Mouse (Mus musculus) embryo, embryonic 10.5 days (tissue): ENCODE results near the gene Derl2.

Experiments used
- DNase-seq: peaks from one replicate; pipeline ENCODE4 v3.0.0-alpha.2; 2015; ENCODE audit warnings: low spot score

Gene Derl2

DNA sequence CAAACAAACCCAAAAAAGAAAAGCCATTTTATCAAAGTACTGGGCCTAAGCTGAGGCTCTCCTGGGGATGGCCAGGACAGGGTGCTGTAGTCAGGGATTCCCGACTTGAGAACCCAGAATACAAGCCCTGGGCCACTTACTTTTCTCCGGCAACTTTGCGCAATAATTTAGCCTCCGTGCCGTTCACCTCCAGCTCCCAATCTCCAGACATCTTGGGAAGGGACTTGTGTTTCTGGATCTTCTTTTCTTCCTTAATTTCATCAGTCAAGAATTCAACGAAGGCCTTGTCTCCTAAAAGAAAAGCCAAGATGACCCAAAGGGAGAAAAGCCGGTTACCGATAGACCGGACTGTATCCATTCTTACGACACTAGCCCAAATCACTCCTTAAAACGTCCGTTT is 37.6 kb downstream of the Derl2 start:
- peak; percentile 1 for DNase-seq

DNA sequence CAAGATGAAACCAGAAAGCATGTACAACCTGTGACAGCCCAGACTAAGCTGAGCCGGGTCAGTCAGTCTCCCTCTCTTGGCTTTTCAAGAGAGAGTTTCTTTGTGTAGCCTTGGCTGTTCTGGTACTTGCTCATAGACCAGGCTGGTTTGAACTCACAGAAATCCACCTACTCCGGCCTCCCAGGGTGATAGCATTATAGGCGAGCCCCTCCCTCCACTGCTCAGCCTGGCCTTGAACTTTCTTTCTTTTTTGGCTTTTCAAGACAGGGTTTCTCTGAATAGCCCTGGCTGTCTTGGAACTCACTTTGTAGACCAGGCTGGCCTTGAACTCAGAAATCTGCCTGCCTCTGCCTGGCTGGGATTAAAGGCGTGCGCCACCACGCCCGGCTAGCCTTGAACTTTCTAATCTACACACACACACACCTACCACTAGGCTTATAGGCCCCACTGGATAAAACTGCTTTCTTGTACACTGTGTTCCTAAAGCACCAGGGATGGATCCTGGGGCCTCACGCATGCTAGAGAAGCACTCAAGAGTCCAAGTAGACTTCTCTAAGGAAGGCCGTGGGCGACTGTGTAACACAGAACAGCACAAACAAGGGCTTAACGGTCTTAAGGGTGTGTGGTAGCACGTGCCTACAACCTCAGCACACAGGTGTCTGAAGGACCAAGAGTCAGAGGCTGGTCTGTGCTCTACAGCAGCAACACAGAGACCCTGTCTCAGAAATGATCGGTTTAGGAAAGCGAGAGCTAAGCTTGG is 38.7 kb downstream of the Derl2 start:
- no peak for DNase-seq

DNA sequence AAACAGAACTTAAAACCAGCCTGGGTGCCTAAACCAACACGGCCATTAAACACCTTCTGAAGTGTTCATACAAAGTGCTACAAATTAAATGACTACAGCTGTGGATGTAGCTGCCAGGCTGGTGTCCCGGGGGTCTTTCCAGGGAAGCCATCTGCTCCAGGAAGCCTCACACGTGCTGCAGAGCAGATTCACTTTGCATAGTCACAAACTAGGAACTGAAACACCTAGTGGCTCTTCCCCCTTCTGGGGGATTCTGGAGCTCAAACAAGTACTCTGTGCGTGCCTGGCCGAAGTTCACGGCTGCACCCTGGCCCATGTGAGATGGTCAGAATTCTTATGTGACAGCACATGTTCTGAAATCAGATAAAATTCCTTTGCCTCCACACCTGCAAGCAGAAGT is 39.4 kb downstream of the Derl2 start:
- DNase-seq = no peak

DNA sequence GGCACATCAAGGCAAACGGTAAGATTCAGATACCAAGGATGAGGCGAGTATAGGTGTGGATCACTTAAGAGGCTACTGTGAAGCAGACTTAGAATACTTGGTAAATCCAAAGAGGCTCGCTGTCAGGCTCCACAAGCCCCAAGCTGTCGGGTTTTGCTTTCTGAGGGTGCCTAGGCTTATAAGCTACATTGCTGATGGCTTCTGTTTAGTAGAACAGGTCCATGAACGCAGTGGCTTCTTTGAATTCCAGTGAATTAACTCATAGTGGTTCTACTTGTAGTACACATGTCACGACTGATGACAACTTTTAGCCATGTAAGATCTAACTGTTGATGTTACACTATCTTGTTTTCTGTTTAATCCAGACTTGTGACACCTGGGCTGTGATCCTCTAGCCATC is 42.3 kb downstream of the Derl2 start:
- DNase-seq = no peak

DNA sequence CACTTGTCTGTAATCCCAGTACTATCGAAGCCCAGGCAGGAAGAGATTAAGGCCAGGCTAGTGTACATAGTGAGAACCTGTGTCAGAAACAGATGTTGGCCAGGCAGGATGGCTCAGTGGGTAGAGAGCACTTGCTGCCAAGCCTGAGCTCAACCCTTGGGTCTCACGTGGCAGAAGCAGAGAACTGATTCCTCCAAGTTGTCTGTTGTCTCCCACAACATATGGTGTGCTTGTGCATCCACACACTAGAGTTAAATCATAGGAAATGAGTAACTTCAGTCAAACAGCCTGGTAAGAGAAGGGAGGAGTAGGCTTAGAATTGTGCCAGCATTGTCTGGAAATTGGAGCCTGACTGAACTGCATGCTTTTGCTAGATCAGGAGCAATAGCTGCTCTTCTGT is 44.4 kb downstream of the Derl2 start:
- DNase-seq = no peak

DNA sequence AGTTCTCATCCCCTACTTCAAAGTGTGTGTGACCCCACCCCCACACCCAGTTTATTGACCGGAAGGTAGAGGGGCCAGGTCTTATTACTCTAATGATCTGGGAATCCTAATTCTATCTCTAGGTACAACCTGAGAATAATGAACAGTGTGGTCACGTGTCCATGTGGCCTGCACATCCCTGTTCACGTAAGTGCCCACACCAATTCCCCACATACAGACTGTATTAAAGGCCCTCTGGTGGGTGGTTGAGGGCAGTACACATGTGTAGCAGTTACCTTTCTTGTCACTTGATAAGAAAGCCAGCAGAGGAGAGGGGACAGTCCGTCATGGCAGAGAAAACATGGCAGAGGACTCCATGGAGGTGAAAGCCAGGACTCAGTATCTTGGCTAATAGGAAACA is 45.7 kb downstream of the Derl2 start:
- DNase-seq = peak; percentile 50

DNA sequence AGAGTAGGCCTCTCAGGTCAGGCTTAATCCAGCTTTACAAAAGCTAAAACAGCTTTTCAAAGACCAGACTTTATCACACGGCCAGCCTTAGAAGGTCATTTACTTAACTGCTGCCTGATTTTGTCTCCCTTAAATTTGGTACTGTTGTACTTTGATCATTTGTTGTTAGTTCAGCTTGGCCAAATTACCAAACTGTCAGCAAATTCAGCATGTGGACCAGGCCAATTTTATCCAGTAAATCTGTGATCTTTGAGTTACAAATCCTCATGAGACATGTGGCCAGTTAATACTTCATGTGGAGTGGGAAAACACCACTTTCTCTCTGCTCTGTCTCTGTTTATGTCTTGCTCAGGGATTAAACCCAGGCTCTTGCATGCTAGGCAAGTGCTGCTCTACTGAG is 47.1 kb downstream of the Derl2 start:
- no peak for DNase-seq

DNA sequence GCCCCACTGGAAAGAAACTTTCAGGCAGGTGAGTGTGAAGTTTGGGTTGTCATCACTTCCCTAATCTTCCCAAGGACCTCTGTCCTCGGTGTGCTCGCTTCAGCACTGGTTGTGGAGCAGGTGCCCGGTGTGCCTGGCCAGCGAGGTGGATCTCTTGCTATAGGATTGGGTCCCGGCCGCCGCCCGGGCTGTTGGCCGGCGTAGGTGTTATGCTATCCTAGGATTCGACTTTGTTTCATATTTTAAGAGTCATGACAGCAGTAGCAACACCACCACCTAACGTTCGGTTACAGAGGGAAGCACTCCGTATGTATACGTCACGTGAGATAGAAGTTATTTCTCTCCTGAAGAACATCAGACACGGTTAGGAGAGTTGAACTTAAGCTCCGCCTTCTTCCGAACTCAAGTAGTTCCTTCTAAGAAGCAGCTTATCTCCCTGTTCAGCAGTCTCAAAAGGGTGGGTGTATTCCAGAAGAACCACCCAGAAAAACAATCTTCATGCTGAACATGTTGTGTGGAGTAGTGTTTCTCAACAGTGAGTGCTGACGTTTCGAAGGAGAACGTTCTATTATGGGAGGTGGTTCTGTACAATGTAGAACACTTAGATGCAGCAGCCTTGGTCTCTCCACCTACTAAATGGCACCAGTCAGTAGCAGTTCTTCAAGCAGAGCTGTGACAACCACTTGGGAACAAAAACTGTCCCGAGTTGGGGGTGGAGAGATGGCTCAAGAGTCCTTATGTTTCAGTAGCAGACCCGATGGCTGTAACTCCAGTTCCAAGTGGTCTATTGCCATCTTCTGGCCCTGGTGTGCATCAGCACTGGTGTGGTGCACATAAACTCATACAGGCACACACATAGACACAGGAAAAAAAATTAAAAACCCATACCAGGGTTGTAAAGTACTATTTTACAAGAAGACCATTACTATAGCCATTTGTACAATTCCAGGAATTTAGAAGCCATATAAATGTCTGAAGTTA is 48.8 kb downstream of the Derl2 start:
- DNase-seq = peak; percentile 31

DNA sequence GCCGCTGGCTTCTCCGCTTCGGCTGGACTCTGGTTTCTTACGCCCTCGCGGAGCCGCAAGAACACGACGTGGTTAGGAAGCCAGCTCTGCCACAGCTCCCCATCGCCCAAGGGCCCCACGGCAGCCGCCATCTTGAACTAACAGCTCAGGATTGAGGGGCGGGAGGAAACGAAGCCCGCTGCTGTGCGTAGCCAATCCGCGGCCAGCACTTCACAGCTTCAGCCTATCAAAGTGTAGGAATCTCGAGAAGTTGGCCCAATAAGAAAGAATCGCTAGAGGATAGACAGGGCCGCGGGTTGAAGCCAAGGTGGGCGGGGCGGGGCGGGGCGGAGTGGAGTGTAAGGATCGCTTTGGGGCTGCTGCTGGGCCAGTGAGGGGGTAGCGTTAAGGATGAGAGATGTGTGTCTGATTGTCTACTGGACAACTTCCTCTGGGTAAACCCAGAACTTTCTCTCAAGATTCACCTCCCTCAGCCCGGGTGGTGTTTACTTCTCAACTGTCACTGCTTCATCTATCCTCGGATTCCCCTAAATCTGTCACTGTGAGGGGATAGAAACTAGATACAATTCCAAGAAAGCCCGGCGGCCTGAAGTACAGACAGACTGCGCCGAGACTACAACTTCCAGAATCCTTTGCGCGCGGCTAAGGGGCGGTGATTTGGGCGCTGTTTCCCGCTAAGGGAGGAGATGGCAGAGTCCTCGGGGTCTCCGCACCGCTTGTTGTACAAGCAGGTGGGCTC is 49.7 kb downstream of the Derl2 start, which contains the start of the genes Nup88 and Rpain:
Gene Nup88 (minus strand): TSS at position 153 of the 739 bp plus-strand sequence.
Gene Rpain (plus strand): TSS at position 393 of the 739 bp plus-strand sequence.
- DNase-seq = peak; percentile 97

DNA sequence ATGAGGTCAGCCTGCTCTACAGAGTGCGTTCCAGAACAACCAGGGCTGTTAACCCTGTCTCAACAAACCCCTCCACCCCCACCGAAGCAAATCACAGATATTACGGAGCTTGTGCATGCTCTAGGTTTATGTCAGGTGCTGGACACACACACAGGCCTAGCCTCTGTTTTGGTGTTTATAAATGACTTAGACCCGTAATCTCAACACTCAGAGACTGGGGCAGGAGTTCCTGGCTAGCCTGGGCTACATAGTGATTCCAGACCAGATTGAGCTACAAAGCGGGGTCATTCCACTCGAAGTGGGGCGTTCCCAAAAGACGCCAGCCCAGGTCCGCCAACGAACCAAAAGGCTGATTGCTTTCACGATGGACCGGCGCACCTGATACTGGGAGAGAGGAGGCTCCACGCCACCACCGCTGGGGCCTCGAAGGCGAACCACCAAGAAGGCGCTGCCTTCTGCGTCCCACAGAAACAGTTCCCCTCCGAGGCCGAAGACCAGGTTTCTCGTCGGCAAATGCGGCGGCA is 50.3 kb downstream of the Derl2 start:
- DNase-seq = peak; percentile 59

DNA sequence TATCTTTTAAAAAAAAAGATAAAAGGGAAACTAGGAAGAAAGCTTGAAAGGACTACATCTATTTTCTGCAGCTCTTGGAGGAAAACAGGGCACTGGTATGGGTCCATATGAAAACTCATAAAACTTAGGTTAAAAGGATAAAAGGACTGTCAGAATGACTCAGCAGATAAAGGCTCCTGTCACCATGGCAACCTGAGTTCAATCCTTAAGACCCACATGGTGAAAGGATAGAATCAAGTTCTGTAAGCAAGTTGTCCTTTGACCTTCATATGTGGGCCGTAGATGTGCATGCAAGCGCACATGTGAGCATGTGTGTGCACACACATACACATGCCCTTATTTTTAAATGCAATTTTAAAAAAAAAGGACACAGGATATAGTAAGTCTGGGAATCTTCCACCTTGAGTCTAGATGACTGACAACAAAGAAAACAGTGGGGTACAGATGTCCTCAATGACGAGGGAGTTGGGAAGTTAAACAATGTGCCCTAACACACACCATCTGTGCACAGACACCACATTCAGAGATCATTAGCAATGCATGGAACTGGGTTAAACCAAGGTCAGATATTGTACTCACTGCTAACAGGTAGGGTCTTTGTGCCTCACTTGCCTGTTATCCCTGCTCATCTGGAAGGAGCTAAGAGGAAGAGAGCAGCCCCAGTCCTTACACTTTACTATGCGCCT is 55.3 kb downstream of the Derl2 start:
- DNase-seq = no peak

DNA sequence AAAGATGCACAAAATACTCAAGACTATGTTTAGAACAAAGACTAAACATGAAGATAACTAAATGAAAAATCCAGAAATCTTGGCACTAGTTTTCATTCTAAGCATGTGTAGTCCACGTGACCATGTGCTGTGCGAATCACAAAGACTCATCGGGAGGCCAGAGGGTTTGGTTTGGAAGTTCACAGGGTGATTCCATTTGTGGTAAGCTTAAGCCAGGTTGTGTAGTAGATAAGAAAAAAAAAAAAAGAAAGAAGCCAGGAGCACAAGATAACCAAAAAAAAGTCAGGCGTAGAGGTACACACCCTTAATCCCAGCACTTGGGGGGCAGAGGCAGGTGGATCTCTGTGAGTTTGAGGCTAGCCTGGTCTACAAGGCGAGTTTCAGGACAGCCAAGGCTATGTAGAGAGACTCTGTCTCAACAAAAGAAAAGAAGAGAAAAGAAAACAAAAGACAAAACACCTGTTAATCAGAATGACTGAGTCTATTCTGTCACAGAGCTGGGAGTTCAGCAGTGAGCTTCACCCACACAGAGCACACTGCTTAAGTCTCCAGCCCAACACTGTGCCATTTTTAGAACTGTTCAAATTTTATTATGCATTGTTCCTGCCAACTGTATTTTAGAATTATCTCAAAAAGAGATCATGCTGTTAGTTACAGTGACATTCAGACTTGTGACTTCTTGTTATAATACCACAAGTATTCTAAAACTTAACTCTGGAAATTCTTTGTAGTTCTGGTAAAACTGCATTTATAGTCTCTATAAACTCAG is 58.7 kb downstream of the Derl2 start:
- DNase-seq = no peak
